In genomic region chr11:105178516-105178915, GRCm38 (mm10) we compare ENCODE assay signal across 8 mouse cellular contexts. TPM values are rescaled to one million over a fixed set of nuclear protein-coding genes. Genes with fewer than 3 reads are reported as not detected.
DNase-seq lines count a peak whose midpoint lies in the region; ATAC-seq lines count a peak whose summit lies in the region.

Tlk2 (plus strand) TSS chr11:105178807.

- no peaks in the 10 kb centered on the region for H3K27me3 ChIP-seq in kidney, embryonic 14.5 days (ENCODE audit: control insufficient read depth, insufficient read depth, low read length)
- no peaks in the 10 kb centered on the region for H3K27me3 ChIP-seq in megakaryocyte, embryonic 14.5 days (replicated peaks)

- no peak within 1 kb of the TSS for H3K9ac ChIP-seq in kidney, embryonic 14.5 days (ENCODE audit: low read depth, low read length)

- H3K27ac ChIP-seq in kidney, embryonic 14.5 days (ENCODE audit: low read depth, low read length) = no peak within 1 kb of the TSS

- peaks cover 11% of the 10 kb centered on the region; the same call in 1 of the 2 replicates for H3K4me1 ChIP-seq in kidney, embryonic 14.5 days (ENCODE audit: control insufficient read depth, insufficient read depth, low read length)
- H3K4me1 ChIP-seq in megakaryocyte, embryonic 14.5 days = peaks cover 20% of the 10 kb centered on the region

- no peaks in the 10 kb centered on the region for H3K36me3 ChIP-seq in kidney, embryonic 14.5 days (ENCODE audit: control insufficient read depth, insufficient read depth, low read length)
- H3K36me3 ChIP-seq in megakaryocyte, embryonic 14.5 days (replicated peaks; ENCODE audit: low read length) = peaks cover 2% of the 10 kb centered on the region

- no peak for DNase-seq in layer of hippocampus, adult 8-10 months (ENCODE audit: low spot score in 2 of 2)
- no peak for DNase-seq in layer of hippocampus, adult 9-11 months
- DNase-seq in heart, adult 18-20 months = no peak
- DNase-seq in cerebellum, adult 8-10 months = no peak

- peak within 1 kb of the TSS; percentile 12; the same call in 1 of the 2 replicates for H3K4me3 ChIP-seq in kidney, embryonic 14.5 days (ENCODE audit: low read length)
- H3K4me3 ChIP-seq in megakaryocyte, embryonic 14.5 days (replicated peaks) = peak within 1 kb of the TSS; percentile 2

- no peaks in the 10 kb centered on the region for H3K9me3 ChIP-seq in kidney, embryonic 14.5 days (ENCODE audit: control insufficient read depth, low read length)
- H3K9me3 ChIP-seq in megakaryocyte, embryonic 14.5 days = no peaks in the 10 kb centered on the region

- peak within 1 kb of the TSS; percentile 86; the same call in 1 of the 2 replicates for H3K4me2 ChIP-seq in kidney, embryonic 14.5 days (replicated peaks; ENCODE audit: low read depth, low read length)

- no peak for ATAC-seq in common myeloid progenitor, adult 5-6 weeks (replicated peaks; ENCODE audit: low read depth, poor library complexity, severe bottlenecking)
- no peak for ATAC-seq in kidney, embryonic 14.5 days (ENCODE audit: low FRiP score, low TSS enrichment)
- no peak for ATAC-seq in frontal cortex, adult (ENCODE audit: low TSS enrichment)

- WGBS in kidney, embryonic 14.5 days = 40% methylated on average over 2 of the region's 2 CpGs

RNA-seq across cellular contexts. Expression of gene Tlk2, which starts in this region (rescaled TPM):
- 10 to 100 TPM; 48.1 to 53.5 (median 53.0) TPM for total RNA-seq in layer of hippocampus, adult 8-10 months (2022)
- 83.9 and 106 TPM in 2 replicates for total RNA-seq in common myeloid progenitor, adult 5-6 weeks (2017)
- 10 to 100 TPM; 31.2 to 32.0 TPM for total RNA-seq in heart, adult 18-20 months (2021)
- 27.5 and 30.8 TPM in 2 replicates for polyA plus RNA-seq in kidney, embryonic 14.5 days (2014; fragmentation: Nextera tagmentation; extraction: Ambion mirVana)
- 4.4 and 5.8 TPM in 2 replicates for polyA plus RNA-seq in megakaryocyte, embryonic 14.5 days (2012; ENCODE audit: insufficient read depth, low replicate concordance)
